Mouse (Mus musculus): ENCODE data around the gene Nap1l4.

- TF ChIP-seq CTCF (IDR thresholded peaks at IDR 0.05), result no peak
- TF ChIP-seq POLR2A (IDR thresholded peaks at IDR 0.05; ENCODE audit: insufficient read depth, low read depth, low read length), result 0 out of 2 replicates have a peak, but pooled peaks have one; percentile 7
Measured at GRCm38 (mm10) chr7:143548231-143548961, 510 bp downstream of the Nap1l4 start.

Data from heart, adult 2 months (tissue).